Mouse (Mus musculus) neural tube, embryonic 14.5 days (tissue): ENCODE measurements around the gene Herpud1. TPM values are rescaled to one million over a fixed set of nuclear protein-coding genes. Genes with fewer than 3 reads are reported as not detected.

Source experiments
- ATAC-seq: fragments of 200-750 bp; cut with Nextera tagmentation; 2 replicates; pipeline ENCODE4 v1.8.0; 2017; ENCODE audit warnings: low read depth, mild to moderate bottlenecking, moderate TSS enrichment, moderate library complexity
- H3K27ac ChIP-seq: fragments of 300-500 bp; sonication (generic); 2 replicates; pipeline ENCODE4 v1.5.1; 2014; ENCODE audit warnings: low read depth, mild to moderate bottlenecking, control low read depth, low read length, moderate library complexity, mixed read lengths
- H3K27me3 ChIP-seq: fragments of 300-500 bp; sonication (generic); 2 replicates; pipeline ENCODE4 v1.6.1; 2014; ENCODE audit warnings: low read length; ENCODE audit not compliant: control insufficient read depth, insufficient read depth
- H3K36me3 ChIP-seq: fragments of 300-500 bp; sonication (generic); 2 replicates; pipeline ENCODE4 v1.6.1; 2014; ENCODE audit warnings: low read length, mixed read lengths; ENCODE audit not compliant: control insufficient read depth, insufficient read depth
- H3K4me1 ChIP-seq: fragments of 300-500 bp; sonication (generic); 2 replicates; pipeline ENCODE4 v1.6.1; 2014; ENCODE audit warnings: low read length; ENCODE audit not compliant: control insufficient read depth, insufficient read depth
- H3K4me2 ChIP-seq: fragments of 300-500 bp; sonication (generic); 2 replicates; pipeline ENCODE4 v1.6.1; 2014; ENCODE audit warnings: mild to moderate bottlenecking, low read depth, low read length, control low read depth
- H3K4me3 ChIP-seq: fragments of 300-500 bp; sonication (generic); 2 replicates; pipeline ENCODE4 v1.5.1; 2014; ENCODE audit warnings: low read depth, low read length, control low read depth, mixed read lengths
- H3K9ac ChIP-seq: fragments of 300-500 bp; sonication (generic); replicated peaks from 2 replicates; pipeline ENCODE4 v1.6.1; 2014; ENCODE audit warnings: low read depth, mild to moderate bottlenecking, control low read depth, low read length, mixed read lengths
- H3K9me3 ChIP-seq: fragments of 300-500 bp; sonication (generic); 2 replicates; pipeline ENCODE4 v1.6.1; 2016; ENCODE audit warnings: low read length; ENCODE audit not compliant: control insufficient read depth
- WGBS: fragments of 180-500 bp; shearing (Covaris S2); extraction: QIAGEN DNeasy Blood & Tissue Kit; methylation state at CpG from one replicate; pipeline ENCODE4 v1.1.7; 2014; 5-methylcytosine and 5-hydroxymethylcytosine counted together
- polyA plus RNA-seq: library from polyadenylated mRNA; unstranded; fragments of >200 nt; fragmentation: Nextera tagmentation; extraction: Ambion mirVana; gene quantifications from 2 replicates; pipeline ENCODE4 v1.2.1, GENCODE M21; 2014

Gene Herpud1
- polyA plus RNA-seq, 1 experiment from 2014 or later = 69.0 TPM

DNA sequence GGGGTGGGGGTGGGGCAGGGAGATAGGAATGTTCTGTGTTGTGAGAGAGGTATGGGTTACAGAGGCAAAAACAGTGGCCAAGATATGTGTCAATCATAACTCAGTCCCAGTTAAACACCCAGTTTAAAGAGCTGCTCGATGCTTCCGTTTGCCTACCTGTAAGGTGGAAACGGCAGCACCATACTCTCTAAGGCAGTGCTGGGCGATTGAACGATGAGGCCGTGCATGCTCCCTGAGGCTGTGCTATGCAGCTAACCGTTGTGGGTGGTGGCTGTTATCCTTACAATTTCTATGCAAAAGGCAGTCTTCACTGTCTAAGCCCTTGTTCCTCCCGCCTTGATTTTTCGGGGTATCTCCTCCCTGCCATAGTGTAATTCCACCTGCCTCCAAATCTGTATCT lies 6.6 kb upstream of the Herpud1 start:
- no peak for ATAC-seq
- Histone ChIP-seq H3K9me3 (no peaks in the 10 kb centered on the region), H3K4me3 (no peak overlapping the region), H3K9ac (no peak overlapping the region), H3K27me3 (no peaks in the 10 kb centered on the region), H3K27ac (no peak overlapping the region), H3K4me1 (no peaks in the 10 kb centered on the region), H3K36me3 (no peaks in the 10 kb centered on the region), H3K4me2 (no peak overlapping the region)
- 91% methylated on average over 9 of the region's 9 CpGs for WGBS

DNA sequence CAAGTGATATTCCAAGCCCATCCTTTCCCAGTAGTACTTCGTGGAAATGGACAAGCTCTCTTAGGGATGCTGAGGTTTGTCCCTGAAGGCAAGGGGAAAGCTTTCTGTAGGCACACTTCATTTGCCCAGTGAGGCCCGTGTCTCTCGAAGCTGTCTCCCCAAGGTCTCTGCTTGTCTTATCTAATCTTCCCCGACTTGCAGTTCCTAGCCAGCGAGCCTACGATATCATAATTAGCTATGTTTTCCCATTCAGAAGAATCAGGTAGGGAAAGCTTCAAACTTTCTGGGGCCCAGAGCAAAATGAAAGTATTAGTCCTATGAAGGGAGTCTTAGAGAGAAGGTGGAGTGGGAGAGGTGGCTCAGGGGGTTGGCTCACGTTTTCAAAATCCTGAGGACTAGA lies 2.1 kb upstream of the Herpud1 start:
- Histone ChIP-seq H3K36me3 (no peaks in the 10 kb centered on the region), H3K4me2 (no peak overlapping the region), H3K4me1 (peaks cover 13% of the 10 kb centered on the region; the same call in 1 of the 2 replicates), H3K4me3 (no peak overlapping the region), H3K9me3 (no peaks in the 10 kb centered on the region), H3K27me3 (no peaks in the 10 kb centered on the region), H3K9ac (no peak overlapping the region), H3K27ac (no peak overlapping the region)
- ATAC-seq = no peak
- 89% methylated on average over 7 of the region's 7 CpGs for WGBS

DNA sequence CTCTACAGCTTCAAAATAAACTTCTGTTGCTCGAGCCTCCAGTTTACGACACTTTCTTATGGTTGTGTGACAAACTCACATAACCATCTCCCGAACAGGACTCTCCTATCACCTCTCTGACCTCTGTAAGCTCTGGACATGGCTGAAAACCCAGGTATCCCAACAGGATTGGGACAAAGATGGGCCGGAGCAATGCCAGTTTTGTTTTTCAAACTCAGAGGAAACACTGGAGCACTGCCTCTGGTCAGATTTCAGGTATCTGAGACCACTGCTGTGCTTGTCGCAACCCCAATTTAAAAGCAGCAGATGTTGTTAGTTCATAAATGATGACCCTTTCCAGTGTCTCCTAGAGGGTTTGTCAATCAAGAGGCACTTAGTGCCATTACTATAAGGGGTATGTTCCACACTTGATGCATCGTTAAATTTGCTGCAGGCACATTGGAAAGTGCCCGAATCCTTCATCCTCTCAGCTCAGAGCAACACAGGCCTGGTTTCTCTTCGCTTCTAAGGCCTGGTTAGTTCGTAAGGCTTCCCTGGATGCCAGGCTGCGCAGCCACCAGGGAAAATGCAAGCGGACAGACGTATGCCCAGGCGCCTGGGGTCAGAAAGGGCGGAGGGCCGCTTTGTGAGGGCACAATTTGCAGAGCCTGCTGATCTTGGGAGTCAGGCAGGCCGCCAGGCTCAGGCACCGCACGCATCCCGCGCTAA lies 578 bp upstream of the Herpud1 start:
- ATAC-seq = peak; percentile 42

DNA sequence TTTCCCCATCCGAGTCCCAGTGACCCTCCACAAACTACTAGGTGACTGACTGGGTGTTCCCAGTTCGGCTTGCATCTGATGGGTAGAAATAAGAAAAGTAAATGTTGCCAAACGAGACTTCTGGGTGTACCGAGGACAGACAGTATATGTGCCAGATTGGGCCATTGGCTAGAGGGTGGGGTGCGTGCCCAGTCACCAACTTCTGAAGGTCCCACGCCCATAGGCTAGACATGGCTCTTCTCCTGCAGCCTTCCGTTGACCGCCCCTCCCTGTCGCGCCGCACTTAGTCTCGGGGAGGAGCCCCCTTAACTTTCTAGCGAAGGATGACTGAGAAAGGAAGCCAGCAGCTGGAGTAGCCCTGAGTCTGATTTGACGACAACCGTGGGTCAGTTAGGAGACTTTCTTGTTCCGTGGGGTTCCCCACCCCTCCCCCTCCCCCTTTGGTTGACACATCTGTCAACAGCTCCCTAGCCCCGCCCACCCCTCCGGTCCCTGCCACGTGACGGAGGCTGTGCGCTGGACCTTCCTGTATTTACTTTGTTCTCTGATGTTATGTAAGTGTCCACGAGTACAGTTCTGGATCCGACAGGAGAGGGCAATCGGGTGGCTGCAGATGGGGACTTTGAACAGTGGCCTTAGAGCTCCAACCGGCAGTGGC lies 918 bp downstream of the Herpud1 start:
- H3K9me3 ChIP-seq = no peaks in the 10 kb centered on the region
- H3K27me3 ChIP-seq = no peaks in the 10 kb centered on the region
- peak; percentile 29 for ATAC-seq
- WGBS = under 1% methylated on average over 25 of the region's 25 CpGs
- H3K4me3 ChIP-seq = peak overlapping the region; percentile 82
- peak overlapping the region; percentile 91 for H3K4me2 ChIP-seq
- peaks cover 29% of the 10 kb centered on the region for H3K36me3 ChIP-seq
- H3K27ac ChIP-seq = peak overlapping the region; percentile 96
- H3K9ac ChIP-seq = peak overlapping the region; percentile 88
- peaks cover 13% of the 10 kb centered on the region; the same call in 1 of the 2 replicates for H3K4me1 ChIP-seq

More for the DNA sequence above, 578 bp upstream of the Herpud1 start:
- 27% methylated on average over 16 of the region's 20 CpGs for WGBS
- H3K27me3 ChIP-seq = no peaks in the 10 kb centered on the region
- H3K36me3 ChIP-seq = peaks cover 14% of the 10 kb centered on the region
- peak overlapping the region; percentile 82 for H3K4me3 ChIP-seq
- H3K9ac ChIP-seq = peak overlapping the region; percentile 88
- no peaks in the 10 kb centered on the region for H3K9me3 ChIP-seq
- peaks cover 13% of the 10 kb centered on the region; the same call in 1 of the 2 replicates for H3K4me1 ChIP-seq
- H3K27ac ChIP-seq = peak overlapping the region; percentile 96
- H3K4me2 ChIP-seq = peak overlapping the region; percentile 91

DNA sequence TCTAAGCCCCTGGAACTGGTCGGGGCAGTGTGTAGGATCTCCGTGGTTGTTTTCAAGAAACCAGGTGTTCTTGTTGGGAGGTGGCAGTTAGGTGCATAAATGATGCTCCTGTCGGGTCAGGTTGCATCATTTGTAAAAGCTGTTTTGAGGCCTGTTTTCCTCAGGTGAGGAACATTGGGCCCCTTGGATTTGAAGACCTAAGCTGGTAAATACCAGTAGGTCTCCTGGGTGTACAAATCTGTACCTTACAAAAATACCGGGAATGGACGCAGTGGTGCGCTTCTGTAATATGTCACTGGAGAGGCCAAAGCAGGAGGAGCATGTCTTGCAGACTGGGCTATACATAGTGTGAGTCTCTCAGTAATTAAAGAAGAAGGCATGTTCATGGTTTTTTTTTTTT lies 1.5 kb downstream of the Herpud1 start:
- Histone ChIP-seq H3K4me1 (peaks cover 13% of the 10 kb centered on the region; the same call in 1 of the 2 replicates), H3K4me3 (peak overlapping the region; percentile 82), H3K36me3 (peaks cover 36% of the 10 kb centered on the region), H3K27ac (no peak overlapping the region), H3K4me2 (peak overlapping the region; percentile 91), H3K9me3 (no peaks in the 10 kb centered on the region), H3K27me3 (no peaks in the 10 kb centered on the region), H3K9ac (peak overlapping the region; percentile 88; the same call in 1 of the 2 replicates)
- 32% methylated on average over 6 of the region's 6 CpGs for WGBS
- ATAC-seq = no peak

DNA sequence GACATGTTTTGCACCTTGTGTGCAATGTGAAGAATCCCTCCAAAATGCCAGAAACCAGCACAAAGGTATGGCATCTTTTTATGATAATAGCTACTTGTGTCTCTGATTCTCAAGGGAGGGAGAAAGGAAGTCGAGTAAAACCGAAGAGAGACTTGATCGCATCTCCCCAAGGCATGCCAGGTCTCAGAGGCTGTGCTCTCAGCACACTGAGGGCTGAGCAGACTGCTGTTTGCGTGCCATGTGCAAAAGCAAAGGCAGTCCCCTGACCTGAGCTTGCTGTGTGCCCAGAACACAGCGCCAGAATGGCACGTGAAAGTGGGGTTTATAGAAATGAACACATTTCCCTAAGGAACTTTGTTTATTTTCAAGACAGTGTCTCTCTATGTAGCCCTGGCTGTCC lies 3.3 kb downstream of the Herpud1 start:
- WGBS = 90% methylated on average over 6 of the region's 6 CpGs
- no peak overlapping the region for H3K4me3 ChIP-seq
- H3K9ac ChIP-seq = no peak overlapping the region
- peaks cover 13% of the 10 kb centered on the region; the same call in 1 of the 2 replicates for H3K4me1 ChIP-seq
- no peak overlapping the region for H3K27ac ChIP-seq
- H3K9me3 ChIP-seq = no peaks in the 10 kb centered on the region
- ATAC-seq = no peak
- H3K4me2 ChIP-seq = no peak overlapping the region
- no peaks in the 10 kb centered on the region for H3K27me3 ChIP-seq
- H3K36me3 ChIP-seq = peaks cover 49% of the 10 kb centered on the region

DNA sequence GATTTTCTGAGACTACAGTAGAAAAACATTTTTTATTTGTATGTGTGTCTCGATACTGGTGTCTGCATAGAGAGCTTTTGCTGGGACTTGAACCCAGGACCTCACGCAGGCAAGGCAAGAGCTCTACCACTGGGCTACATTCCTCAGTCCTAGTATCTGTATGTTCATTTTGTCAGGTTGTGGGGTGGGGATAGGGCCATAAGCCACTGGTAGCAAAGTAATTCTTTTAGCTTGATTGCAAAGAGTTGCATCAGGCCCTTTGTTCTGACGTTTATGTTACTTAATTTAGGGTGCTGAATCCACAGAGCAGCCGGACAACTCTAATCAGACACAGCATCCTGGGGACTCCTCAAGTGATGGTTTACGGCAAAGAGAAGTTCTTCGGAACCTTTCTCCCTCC lies 4.2 kb downstream of the Herpud1 start:
- Histone ChIP-seq H3K9me3 (no peaks in the 10 kb centered on the region), H3K36me3 (peaks cover 58% of the 10 kb centered on the region), H3K27ac (no peak overlapping the region), H3K4me1 (peaks cover 13% of the 10 kb centered on the region; the same call in 1 of the 2 replicates), H3K9ac (no peak overlapping the region), H3K4me3 (no peak overlapping the region), H3K27me3 (no peaks in the 10 kb centered on the region), H3K4me2 (no peak overlapping the region)
- 95% methylated on average over 6 of the region's 6 CpGs for WGBS
- ATAC-seq = no peak

DNA sequence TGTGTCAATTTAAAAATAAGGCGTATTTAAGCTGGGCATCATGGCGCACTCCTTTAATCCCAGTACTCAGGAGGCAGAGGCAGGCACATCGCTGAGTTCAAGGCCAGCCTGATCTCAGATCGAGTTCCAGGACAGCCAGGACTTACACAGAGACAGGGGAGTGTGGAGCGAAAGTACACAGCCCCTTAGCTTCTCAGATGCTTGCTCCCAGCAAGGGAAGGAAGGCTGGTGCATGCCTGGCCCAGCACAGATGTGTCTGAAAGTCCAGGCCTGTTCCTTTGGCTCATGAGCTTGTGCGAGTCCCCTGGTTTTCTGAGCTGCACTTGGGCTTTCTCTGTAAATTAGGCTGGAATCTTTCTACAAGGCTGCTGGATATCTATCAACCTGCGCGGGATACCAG lies 4.7 kb downstream of the Herpud1 start:
- 99% methylated on average over 8 of the region's 8 CpGs for WGBS
- Histone ChIP-seq H3K27me3 (no peaks in the 10 kb centered on the region), H3K9me3 (no peaks in the 10 kb centered on the region), H3K9ac (no peak overlapping the region), H3K4me1 (peaks cover 8% of the 10 kb centered on the region; the same call in 1 of the 2 replicates), H3K36me3 (peaks cover 61% of the 10 kb centered on the region), H3K4me2 (no peak overlapping the region), H3K4me3 (no peak overlapping the region), H3K27ac (no peak overlapping the region)
- ATAC-seq = no peak

DNA sequence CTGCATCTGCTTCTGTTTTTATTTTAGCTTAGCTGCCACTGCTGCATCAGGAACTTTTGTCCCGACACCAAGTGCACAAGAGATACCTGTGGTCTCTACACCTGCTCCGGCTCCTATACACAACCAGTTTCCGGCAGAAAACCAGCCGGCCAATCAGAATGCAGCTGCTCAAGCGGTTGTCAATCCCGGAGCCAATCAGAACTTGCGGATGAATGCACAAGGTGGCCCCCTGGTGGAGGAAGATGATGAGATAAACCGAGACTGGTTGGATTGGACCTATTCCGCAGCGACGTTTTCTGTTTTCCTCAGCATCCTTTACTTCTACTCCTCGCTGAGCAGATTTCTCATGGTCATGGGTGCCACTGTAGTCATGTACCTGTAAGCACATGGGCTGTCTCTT lies 5.9 kb downstream of the Herpud1 start:
- 84% methylated on average over 12 of the region's 12 CpGs for WGBS
- H3K36me3 ChIP-seq = peaks cover 61% of the 10 kb centered on the region
- no peak overlapping the region for H3K4me3 ChIP-seq
- H3K4me2 ChIP-seq = no peak overlapping the region
- peaks cover 8% of the 10 kb centered on the region; the same call in 1 of the 2 replicates for H3K4me1 ChIP-seq
- ATAC-seq = no peak
- H3K9ac ChIP-seq = no peak overlapping the region
- no peaks in the 10 kb centered on the region for H3K27me3 ChIP-seq
- no peaks in the 10 kb centered on the region for H3K9me3 ChIP-seq
- no peak overlapping the region for H3K27ac ChIP-seq
